Mouse (Mus musculus): ENCODE measurements around the gene Magohb.

Magohb gene

GRCm38 (mm10) chr6:131247206-131247605, 45.8 kb downstream of the Magohb start, which contains the start of gene Klra2:
TSS of gene Klra2 (minus strand) at chr6:131247362.
- WGBS: 84% methylated on average over 2 of the region's 2 CpGs

DNA sequence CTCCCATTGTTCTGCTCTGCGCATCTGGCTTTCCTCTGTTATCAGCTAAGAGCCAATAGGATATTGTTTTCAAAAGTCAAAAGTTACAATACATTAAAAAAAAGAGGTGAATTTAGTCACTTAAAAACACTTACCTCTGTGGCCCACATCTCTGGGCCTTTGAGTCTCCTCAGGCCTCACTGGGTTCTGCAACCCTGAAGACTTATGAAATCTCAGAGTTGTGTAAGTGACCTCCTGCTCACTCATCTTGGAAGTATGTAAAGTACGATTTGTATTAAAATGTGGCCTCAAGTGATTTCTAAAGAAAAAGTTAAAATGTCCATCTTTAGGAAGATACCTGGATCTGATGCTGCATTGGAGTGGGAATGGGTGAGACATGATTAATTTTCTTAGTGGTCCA, 48.0 kb downstream of the Magohb start:
- WGBS: 73% methylated on average over 2 of the region's 2 CpGs
